Mouse (Mus musculus): Measurements from ENCODE around the gene Wbp1. TPM values are rescaled to one million over a fixed set of nuclear protein-coding genes. Genes with fewer than 3 reads are reported as not detected.

The Wbp1 gene
- polyA plus RNA-seq, 1 experiment, result 121 TPM

GRCm38 (mm10) chr6:83087205-83087925, 34.0 kb downstream of the Wbp1 start:
- Histone ChIP-seq H3K4me3 (replicated peaks) (peak overlapping the region; percentile 89), H3K9me3 (no peaks in the 10 kb centered on the region), H3K36me3 (replicated peaks; ENCODE audit: low read length) (peaks cover 6% of the 10 kb centered on the region), H3K27me3 (replicated peaks) (peaks cover 78% of the 10 kb centered on the region), H3K4me1 (peaks cover 32% of the 10 kb centered on the region)
- no peak for TF ChIP-seq GATA1 (IDR thresholded peaks at IDR 0.05; ENCODE audit: borderline replicate concordance, low read length)
- TF ChIP-seq FLI1 (IDR thresholded peaks at IDR 0.05; ENCODE audit: low read length), result no peak

GRCm38 (mm10) chr6:83086121-83087035, 35.0 kb downstream of the Wbp1 start, which contains the start of gene Lbx2:
Lbx2 (plus strand) TSS chr6:83086367.
- Histone ChIP-seq H3K4me1 (peaks cover 31% of the 10 kb centered on the region), H3K27me3 (replicated peaks) (peaks cover 78% of the 10 kb centered on the region), H3K9me3 (no peaks in the 10 kb centered on the region), H3K36me3 (replicated peaks; ENCODE audit: low read length) (peaks cover 13% of the 10 kb centered on the region), H3K4me3 (replicated peaks) (peak within 1 kb of the TSS; percentile 89)
- no peak for TF ChIP-seq FLI1 (IDR thresholded peaks at IDR 0.05; ENCODE audit: low read length)
- no peak for TF ChIP-seq GATA1 (IDR thresholded peaks at IDR 0.05; ENCODE audit: borderline replicate concordance, low read length)

GRCm38 (mm10) chr6:83084477-83084876, 36.9 kb downstream of the Wbp1 start:
- Histone ChIP-seq H3K9me3 (no peaks in the 10 kb centered on the region), H3K36me3 (replicated peaks; ENCODE audit: low read length) (peaks cover 32% of the 10 kb centered on the region), H3K4me3 (replicated peaks) (no peak overlapping the region), H3K27me3 (replicated peaks) (peaks cover 62% of the 10 kb centered on the region), H3K4me1 (peaks cover 37% of the 10 kb centered on the region)
- no peak for TF ChIP-seq FLI1 (IDR thresholded peaks at IDR 0.05; ENCODE audit: low read length)
- no peak for TF ChIP-seq GATA1 (IDR thresholded peaks at IDR 0.05; ENCODE audit: borderline replicate concordance, low read length)

- Histone ChIP-seq H3K27me3 (replicated peaks) (peaks cover 56% of the 10 kb centered on the region), H3K36me3 (replicated peaks; ENCODE audit: low read length) (peaks cover 32% of the 10 kb centered on the region), H3K4me3 (replicated peaks) (no peak overlapping the region), H3K4me1 (peaks cover 45% of the 10 kb centered on the region), H3K9me3 (no peaks in the 10 kb centered on the region)
- TF ChIP-seq FLI1 (IDR thresholded peaks at IDR 0.05; ENCODE audit: low read length) (no peak), GATA1 (IDR thresholded peaks at IDR 0.05; ENCODE audit: borderline replicate concordance, low read length) (no peak)
Measured at GRCm38 (mm10) chr6:83083497-83083896, 37.9 kb downstream of the Wbp1 start.

GRCm38 (mm10) chr6:83080210-83080609, 41.1 kb downstream of the Wbp1 start:
- peaks cover 28% of the 10 kb centered on the region for H3K4me1 ChIP-seq
- peaks cover 34% of the 10 kb centered on the region for H3K27me3 ChIP-seq (replicated peaks)
- TF ChIP-seq GATA1 (IDR thresholded peaks at IDR 0.05; ENCODE audit: borderline replicate concordance, low read length), result no peak
- no peak for TF ChIP-seq FLI1 (IDR thresholded peaks at IDR 0.05; ENCODE audit: low read length)
- no peak overlapping the region for H3K4me3 ChIP-seq (replicated peaks)
- no peaks in the 10 kb centered on the region for H3K9me3 ChIP-seq
- H3K36me3 ChIP-seq (replicated peaks; ENCODE audit: low read length), result peaks cover 32% of the 10 kb centered on the region

- H3K36me3 ChIP-seq (replicated peaks; ENCODE audit: low read length), result peaks cover 32% of the 10 kb centered on the region
- peaks cover 23% of the 10 kb centered on the region for H3K4me1 ChIP-seq
- peak overlapping the region; percentile 99 for H3K4me3 ChIP-seq (replicated peaks)
- TF ChIP-seq FLI1 (IDR thresholded peaks at IDR 0.05; ENCODE audit: low read length) (peak; percentile 63), GATA1 (IDR thresholded peaks at IDR 0.05; ENCODE audit: borderline replicate concordance, low read length) (peak; percentile 88)
- no peaks in the 10 kb centered on the region for H3K9me3 ChIP-seq
- H3K27me3 ChIP-seq (replicated peaks), result peaks cover 31% of the 10 kb centered on the region
Measured at GRCm38 (mm10) chr6:83078324-83078858, 43.0 kb downstream of the Wbp1 start.

- Histone ChIP-seq H3K27me3 (replicated peaks) (peaks cover 32% of the 10 kb centered on the region), H3K4me3 (replicated peaks) (peak within 1 kb of the TSS; percentile 99), H3K4me1 (peaks cover 23% of the 10 kb centered on the region), H3K36me3 (replicated peaks; ENCODE audit: low read length) (peaks cover 30% of the 10 kb centered on the region), H3K9me3 (no peaks in the 10 kb centered on the region)
- TF ChIP-seq FLI1 (IDR thresholded peaks at IDR 0.05; ENCODE audit: low read length) (no peak), GATA1 (IDR thresholded peaks at IDR 0.05; ENCODE audit: borderline replicate concordance, low read length) (no peak)
Measured at GRCm38 (mm10) chr6:83077630-83078323, 43.6 kb downstream of the Wbp1 start, which contains the start of gene Pcgf1. Pcgf1 (plus strand) TSS chr6:83077869.

- H3K9me3 ChIP-seq, result no peaks in the 10 kb centered on the region
- H3K36me3 ChIP-seq (replicated peaks; ENCODE audit: low read length), result peaks cover 5% of the 10 kb centered on the region
- H3K4me3 ChIP-seq (replicated peaks), result no peak overlapping the region
- H3K27me3 ChIP-seq (replicated peaks), result peaks cover 57% of the 10 kb centered on the region
- no peak for TF ChIP-seq FLI1 (IDR thresholded peaks at IDR 0.05; ENCODE audit: low read length)
- no peak for TF ChIP-seq GATA1 (IDR thresholded peaks at IDR 0.05; ENCODE audit: borderline replicate concordance, low read length)
- H3K4me1 ChIP-seq, result peaks cover 45% of the 10 kb centered on the region
Measured at GRCm38 (mm10) chr6:83074979-83075378, 46.4 kb downstream of the Wbp1 start.

GRCm38 (mm10) chr6:83071220-83071619, 50.1 kb downstream of the Wbp1 start:
- Histone ChIP-seq H3K36me3 (replicated peaks; ENCODE audit: low read length) (peaks cover 9% of the 10 kb centered on the region), H3K27me3 (replicated peaks) (peaks cover 87% of the 10 kb centered on the region), H3K4me1 (peaks cover 47% of the 10 kb centered on the region), H3K9me3 (no peaks in the 10 kb centered on the region), H3K4me3 (replicated peaks) (peak overlapping the region; percentile 19)
- TF ChIP-seq GATA1 (IDR thresholded peaks at IDR 0.05; ENCODE audit: borderline replicate concordance, low read length), result no peak
- no peak for TF ChIP-seq FLI1 (IDR thresholded peaks at IDR 0.05; ENCODE audit: low read length)

Data from megakaryocyte, embryonic 14.5 days (primary cell).